Comparison of ENCODE assay signal across 18 mouse cellular contexts in the genomic region with DNA sequence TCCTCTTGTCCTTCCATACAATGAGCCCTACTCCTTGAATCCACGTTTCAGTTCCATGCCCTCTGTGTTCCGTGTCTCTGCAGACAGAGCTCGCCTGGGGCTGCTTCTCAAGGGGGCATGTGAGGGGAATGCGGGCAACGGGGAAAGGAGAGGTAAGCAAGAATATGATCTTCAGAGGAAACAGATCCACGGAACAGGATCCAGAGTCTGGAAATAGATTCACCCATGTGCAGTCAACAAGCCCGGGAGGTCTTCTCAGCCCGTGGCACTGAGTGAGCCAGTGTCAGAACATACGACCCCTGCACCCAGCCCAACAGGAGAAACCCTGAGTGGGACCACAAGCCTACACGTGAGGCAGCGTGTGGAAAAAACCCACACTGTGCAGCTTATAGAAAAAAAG.
"Had no signal": no experiment of that assay in that cellular context is flagged by ENCODE, and none has a peak within 500 bp of the region (broad histone marks: within the 10 kb centered on the region; RNA-seq: fewer than 3 reads in every experiment).

No protein-coding gene starts in this region.

- H3K4me3 ChIP-seq: midbrain, embryonic 10.5 days; midbrain, embryonic 12.5 days; myocyte; neural tube, embryonic 12.5 days; stomach, embryonic 15.5 days had no signal

- H3K27me3 ChIP-seq: neural tube, embryonic 12.5 days; stomach, embryonic 15.5 days had no signal

- H3K4me1 ChIP-seq: neural tube, embryonic 12.5 days; stomach, embryonic 15.5 days had no signal

- DNase-seq: lung, adult 18-20 months; lung, embryonic 14.5 days; lung, postnatal 10 days; lung, postnatal 4 days; midbrain, embryonic 14.5 days; right cerebral cortex, adult 18-20 months; right cerebral cortex, postnatal 25 days; right cerebral cortex, postnatal 4 days; thymus, adult 2 months; thymus, postnatal 25 days; thymus, postnatal 4 days had no signal

- H3K36me3 ChIP-seq: midbrain, embryonic 10.5 days; midbrain, embryonic 12.5 days; neural tube, embryonic 12.5 days; stomach, embryonic 15.5 days had no signal

- H3K27ac ChIP-seq: liver, embryonic 14.5 days; midbrain, embryonic 10.5 days; midbrain, embryonic 12.5 days; neural tube, embryonic 12.5 days; stomach, embryonic 15.5 days; stomach, postnatal 0 days had no signal
